Mouse (Mus musculus): ENCODE measurements around the gene Ndfip2. TPM values are rescaled to one million over a fixed set of nuclear protein-coding genes. Genes with fewer than 3 reads are reported as not detected.

The Ndfip2 gene
- polyA plus RNA-seq, 1 experiment from 2014 or later = 77.5 TPM

DNA sequence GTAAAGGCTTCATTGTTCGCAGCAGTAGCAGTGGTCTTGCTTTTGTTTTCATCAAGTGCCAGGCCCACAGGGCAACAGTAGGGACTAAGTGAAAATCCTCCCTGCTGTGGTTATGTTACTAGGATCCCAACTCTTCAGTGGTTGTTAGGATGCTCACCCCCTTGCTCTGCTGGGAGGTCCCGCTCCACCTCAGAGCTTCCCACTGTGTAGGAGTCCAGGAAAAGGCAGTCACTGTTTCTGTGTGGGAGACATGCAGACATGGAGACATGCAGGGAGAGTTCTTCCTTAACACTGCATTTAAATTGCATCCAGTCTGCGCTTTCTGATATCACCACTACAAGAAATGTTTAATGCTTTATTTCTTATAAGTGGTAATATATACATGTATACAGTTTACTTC is 35.4 kb downstream of the Ndfip2 start:
- Histone ChIP-seq H3K4me1 (ENCODE audit: control insufficient read depth, insufficient read depth, low read length) (no peaks in the 10 kb centered on the region), H3K4me3 (ENCODE audit: low read depth, low read length) (no peak overlapping the region), H3K9me3 (ENCODE audit: control insufficient read depth, low read length) (no peaks in the 10 kb centered on the region), H3K27me3 (ENCODE audit: control insufficient read depth, insufficient read depth, low read length) (no peaks in the 10 kb centered on the region), H3K9ac (ENCODE audit: low read length) (no peak overlapping the region), H3K27ac (ENCODE audit: low read depth, low read length) (no peak overlapping the region), H3K36me3 (ENCODE audit: control insufficient read depth, insufficient read depth, low read length) (no peaks in the 10 kb centered on the region; the same call in 1 of the 2 replicates), H3K4me2 (ENCODE audit: low read depth) (no peak overlapping the region)
- ATAC-seq (ENCODE audit: insufficient read depth, low FRiP score, low TSS enrichment) (no peak), DNase-seq (ENCODE audit: low spot score) (no peak)
- 83% methylated on average over 3 of the region's 3 CpGs for WGBS

DNA sequence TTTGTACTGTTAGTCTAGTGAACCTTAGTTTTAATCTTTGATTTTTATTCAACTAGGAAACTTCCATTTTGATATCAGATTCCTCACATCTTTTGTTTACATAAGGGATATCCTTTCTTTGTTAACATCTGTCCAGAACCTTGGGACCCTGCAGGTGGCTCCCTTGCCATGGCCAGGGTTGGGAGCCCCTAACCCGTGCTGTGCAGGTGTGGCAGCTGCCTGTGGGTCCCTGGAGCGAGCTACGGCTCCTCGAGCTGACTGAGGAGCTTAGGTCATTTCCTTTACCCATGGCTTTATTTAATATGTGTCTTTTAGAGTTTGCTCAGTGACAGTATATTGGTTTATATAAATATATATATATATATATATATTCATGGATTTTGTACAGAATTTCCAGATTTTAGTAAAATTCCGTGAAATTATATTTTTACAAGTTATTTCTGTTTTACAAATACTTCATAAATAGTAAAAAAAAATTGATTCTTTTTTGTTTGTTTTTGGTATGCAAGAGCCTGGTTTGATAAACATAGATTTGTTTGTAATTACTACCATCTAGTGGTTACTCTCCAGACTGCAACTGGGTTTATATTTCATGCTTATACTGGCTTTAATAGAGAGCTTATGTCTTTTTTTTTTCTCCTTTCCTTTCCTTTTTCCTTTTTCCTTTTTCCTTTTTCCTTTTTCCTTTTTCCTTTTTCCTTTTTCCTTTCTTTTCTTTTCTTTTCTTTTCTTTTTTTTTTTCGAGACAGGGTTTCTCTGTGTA is 37.6 kb downstream of the Ndfip2 start:
- 64% methylated on average over 6 of the region's 6 CpGs for WGBS

DNA sequence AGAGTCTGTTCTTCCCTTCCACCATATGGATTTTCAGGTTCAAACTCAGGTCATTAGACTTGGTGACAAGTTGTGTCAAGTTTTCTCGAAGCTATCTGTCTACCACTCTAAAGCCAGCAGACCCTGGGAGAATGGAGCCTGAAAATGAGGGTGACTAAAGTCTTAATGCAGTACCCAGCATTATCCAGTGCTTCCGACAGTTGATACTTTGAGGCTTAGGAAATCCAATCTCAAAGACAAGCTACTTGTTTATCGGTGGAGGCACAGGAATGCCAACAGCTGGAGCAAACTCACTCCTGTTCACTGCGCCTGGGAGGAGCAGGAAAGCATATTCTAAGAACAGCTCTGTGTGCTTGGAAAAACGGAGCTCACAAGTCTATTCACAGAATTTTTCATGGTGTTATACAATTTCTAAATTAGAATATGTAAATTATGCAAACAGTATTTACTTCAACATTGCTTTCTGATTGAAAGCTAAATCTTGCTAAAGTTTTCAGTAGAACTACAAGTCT is 41.4 kb downstream of the Ndfip2 start:
- WGBS = 78% methylated on average over 5 of the region's 5 CpGs
- H3K9ac ChIP-seq (ENCODE audit: low read length) = no peak overlapping the region
- no peaks in the 10 kb centered on the region for H3K4me1 ChIP-seq (ENCODE audit: control insufficient read depth, insufficient read depth, low read length)
- H3K36me3 ChIP-seq (ENCODE audit: control insufficient read depth, insufficient read depth, low read length) = no peaks in the 10 kb centered on the region; the same call in 1 of the 2 replicates
- no peak for DNase-seq (ENCODE audit: low spot score)
- no peak overlapping the region for H3K4me2 ChIP-seq (ENCODE audit: low read depth)
- no peaks in the 10 kb centered on the region for H3K9me3 ChIP-seq (ENCODE audit: control insufficient read depth, low read length)
- H3K27me3 ChIP-seq (ENCODE audit: control insufficient read depth, insufficient read depth, low read length) = no peaks in the 10 kb centered on the region
- H3K27ac ChIP-seq (ENCODE audit: low read depth, low read length) = no peak overlapping the region
- no peak for ATAC-seq (ENCODE audit: insufficient read depth, low FRiP score, low TSS enrichment)
- H3K4me3 ChIP-seq (ENCODE audit: low read depth, low read length) = no peak overlapping the region

More for the DNA sequence above, 37.6 kb downstream of the Ndfip2 start:
- no peak overlapping the region for H3K4me3 ChIP-seq (ENCODE audit: low read depth, low read length)
- no peak overlapping the region for H3K4me2 ChIP-seq (ENCODE audit: low read depth)
- ATAC-seq (ENCODE audit: insufficient read depth, low FRiP score, low TSS enrichment) = 0 out of 2 replicates have a peak, but pooled peaks have one; percentile 36
- no peaks in the 10 kb centered on the region; the same call in 1 of the 2 replicates for H3K36me3 ChIP-seq (ENCODE audit: control insufficient read depth, insufficient read depth, low read length)
- H3K4me1 ChIP-seq (ENCODE audit: control insufficient read depth, insufficient read depth, low read length) = no peaks in the 10 kb centered on the region
- no peaks in the 10 kb centered on the region for H3K27me3 ChIP-seq (ENCODE audit: control insufficient read depth, insufficient read depth, low read length)
- DNase-seq (ENCODE audit: low spot score) = no peak
- H3K9ac ChIP-seq (ENCODE audit: low read length) = no peak overlapping the region
- no peaks in the 10 kb centered on the region for H3K9me3 ChIP-seq (ENCODE audit: control insufficient read depth, low read length)
- no peak overlapping the region for H3K27ac ChIP-seq (ENCODE audit: low read depth, low read length)

DNA sequence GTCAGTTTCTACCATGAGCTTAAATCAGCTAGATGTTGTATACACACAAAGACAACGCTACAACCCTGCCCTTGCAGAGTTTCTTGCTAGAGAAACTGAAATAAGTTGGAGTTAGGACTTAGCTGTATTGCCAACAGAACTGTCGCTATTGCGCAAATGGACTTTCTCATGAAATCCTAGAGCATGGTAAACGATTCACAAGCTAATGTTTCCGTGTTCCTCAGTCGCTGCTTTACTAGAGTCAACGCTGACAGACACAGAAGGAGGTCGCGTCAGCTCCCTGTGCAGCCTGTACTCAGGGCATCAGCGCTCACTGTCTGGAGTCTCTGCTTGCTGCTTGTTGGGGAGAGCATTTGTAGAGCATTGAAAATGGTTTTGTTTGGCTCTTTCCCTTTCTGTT is 42.2 kb downstream of the Ndfip2 start:
- Histone ChIP-seq H3K27ac (ENCODE audit: low read depth, low read length) (no peak overlapping the region), H3K4me3 (ENCODE audit: low read depth, low read length) (no peak overlapping the region), H3K36me3 (ENCODE audit: control insufficient read depth, insufficient read depth, low read length) (no peaks in the 10 kb centered on the region), H3K4me1 (ENCODE audit: control insufficient read depth, insufficient read depth, low read length) (no peaks in the 10 kb centered on the region), H3K4me2 (ENCODE audit: low read depth) (no peak overlapping the region), H3K27me3 (ENCODE audit: control insufficient read depth, insufficient read depth, low read length) (no peaks in the 10 kb centered on the region), H3K9ac (ENCODE audit: low read length) (no peak overlapping the region), H3K9me3 (ENCODE audit: control insufficient read depth, low read length) (no peaks in the 10 kb centered on the region)
- no peak for DNase-seq (ENCODE audit: low spot score)
- no peak for ATAC-seq (ENCODE audit: insufficient read depth, low FRiP score, low TSS enrichment)
- WGBS = 75% methylated on average over 10 of the region's 10 CpGs

DNA sequence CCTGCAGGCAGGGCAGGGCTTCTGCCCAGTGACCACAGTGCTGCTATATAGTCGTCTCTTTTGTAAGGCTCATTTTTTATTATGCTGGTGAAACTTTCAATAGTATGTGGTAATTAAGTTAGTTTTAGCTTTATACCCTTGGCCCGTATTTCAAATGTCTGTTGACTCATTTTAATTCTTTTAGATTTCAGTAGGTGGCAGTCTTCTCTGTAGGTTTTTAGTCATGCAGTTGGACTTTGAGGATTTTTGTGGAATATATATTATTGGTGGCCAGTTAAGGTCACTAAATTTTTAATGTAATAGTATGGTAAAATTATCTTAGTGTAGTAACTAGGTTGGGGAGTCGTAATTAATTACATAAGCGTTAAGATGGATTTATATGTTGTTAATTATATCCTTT is 44.3 kb downstream of the Ndfip2 start:
- no peak overlapping the region for H3K27ac ChIP-seq (ENCODE audit: low read depth, low read length)
- H3K9ac ChIP-seq (ENCODE audit: low read length) = no peak overlapping the region

DNA sequence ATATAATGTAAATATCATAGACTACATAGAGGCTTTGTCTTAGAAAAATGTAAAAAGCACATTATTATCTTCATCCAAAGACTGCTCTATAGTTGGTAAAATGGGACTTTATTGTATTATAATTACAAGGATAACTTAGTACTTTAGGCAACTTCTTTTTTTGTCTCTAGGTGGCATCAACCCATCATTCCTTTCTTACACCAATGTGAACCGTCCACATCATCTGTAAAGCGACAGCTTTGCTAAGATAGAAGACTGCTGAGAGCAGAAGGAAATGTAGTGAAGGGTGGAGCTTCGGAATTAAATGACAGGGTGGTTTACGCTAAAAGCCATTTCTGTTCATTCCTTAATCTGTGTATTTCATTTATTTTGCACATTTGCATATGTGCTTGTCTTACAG is 49.3 kb downstream of the Ndfip2 start:
- WGBS = 86% methylated on average over 4 of the region's 4 CpGs
- Histone ChIP-seq H3K4me1 (ENCODE audit: control insufficient read depth, insufficient read depth, low read length) (no peaks in the 10 kb centered on the region), H3K9ac (ENCODE audit: low read length) (no peak overlapping the region), H3K9me3 (ENCODE audit: control insufficient read depth, low read length) (no peaks in the 10 kb centered on the region), H3K36me3 (ENCODE audit: control insufficient read depth, insufficient read depth, low read length) (no peaks in the 10 kb centered on the region), H3K27ac (ENCODE audit: low read depth, low read length) (no peak overlapping the region), H3K27me3 (ENCODE audit: control insufficient read depth, insufficient read depth, low read length) (no peaks in the 10 kb centered on the region), H3K4me2 (ENCODE audit: low read depth) (no peak overlapping the region), H3K4me3 (ENCODE audit: low read depth, low read length) (no peak overlapping the region)
- ATAC-seq (ENCODE audit: insufficient read depth, low FRiP score, low TSS enrichment) (no peak), DNase-seq (ENCODE audit: low spot score) (no peak)

More for the DNA sequence above, 44.3 kb downstream of the Ndfip2 start:
- H3K9me3 ChIP-seq (ENCODE audit: control insufficient read depth, low read length) = no peaks in the 10 kb centered on the region
- no peaks in the 10 kb centered on the region for H3K4me1 ChIP-seq (ENCODE audit: control insufficient read depth, insufficient read depth, low read length)
- 74% methylated on average over 4 of the region's 4 CpGs for WGBS
- no peaks in the 10 kb centered on the region for H3K27me3 ChIP-seq (ENCODE audit: control insufficient read depth, insufficient read depth, low read length)
- no peak for ATAC-seq (ENCODE audit: insufficient read depth, low FRiP score, low TSS enrichment)
- no peak overlapping the region for H3K4me3 ChIP-seq (ENCODE audit: low read depth, low read length)
- H3K36me3 ChIP-seq (ENCODE audit: control insufficient read depth, insufficient read depth, low read length) = no peaks in the 10 kb centered on the region
- no peak for DNase-seq (ENCODE audit: low spot score)
- no peak overlapping the region for H3K4me2 ChIP-seq (ENCODE audit: low read depth)

DNA sequence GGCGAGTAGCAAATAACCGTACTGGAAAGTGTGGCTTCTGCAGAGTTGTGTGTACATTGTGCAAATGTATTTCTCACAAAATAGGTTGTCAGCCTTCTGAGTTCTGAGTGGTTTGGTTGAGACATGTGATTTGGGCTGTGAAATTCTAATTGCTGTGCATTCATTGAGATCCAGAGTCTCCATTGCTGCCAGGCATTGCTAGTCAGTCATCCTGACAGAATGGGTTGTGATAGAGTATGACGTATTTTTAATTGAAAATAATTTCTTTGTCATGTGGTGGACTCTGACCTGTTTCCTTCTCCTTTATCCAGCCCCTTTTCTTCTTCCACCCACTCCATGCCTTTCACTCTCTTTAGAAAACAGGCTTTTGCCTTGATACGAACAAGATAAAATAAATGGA is 54.0 kb downstream of the Ndfip2 start:
- no peak for DNase-seq (ENCODE audit: low spot score)
- H3K36me3 ChIP-seq (ENCODE audit: control insufficient read depth, insufficient read depth, low read length) = no peaks in the 10 kb centered on the region
- no peaks in the 10 kb centered on the region for H3K9me3 ChIP-seq (ENCODE audit: control insufficient read depth, low read length)
- H3K27me3 ChIP-seq (ENCODE audit: control insufficient read depth, insufficient read depth, low read length) = no peaks in the 10 kb centered on the region
- no peak for ATAC-seq (ENCODE audit: insufficient read depth, low FRiP score, low TSS enrichment)
- H3K4me3 ChIP-seq (ENCODE audit: low read depth, low read length) = no peak overlapping the region
- 94% methylated on average over 4 of the region's 4 CpGs for WGBS
- no peaks in the 10 kb centered on the region for H3K4me1 ChIP-seq (ENCODE audit: control insufficient read depth, insufficient read depth, low read length)
- H3K4me2 ChIP-seq (ENCODE audit: low read depth) = no peak overlapping the region
- no peak overlapping the region for H3K9ac ChIP-seq (ENCODE audit: low read length)
- H3K27ac ChIP-seq (ENCODE audit: low read depth, low read length) = no peak overlapping the region

DNA sequence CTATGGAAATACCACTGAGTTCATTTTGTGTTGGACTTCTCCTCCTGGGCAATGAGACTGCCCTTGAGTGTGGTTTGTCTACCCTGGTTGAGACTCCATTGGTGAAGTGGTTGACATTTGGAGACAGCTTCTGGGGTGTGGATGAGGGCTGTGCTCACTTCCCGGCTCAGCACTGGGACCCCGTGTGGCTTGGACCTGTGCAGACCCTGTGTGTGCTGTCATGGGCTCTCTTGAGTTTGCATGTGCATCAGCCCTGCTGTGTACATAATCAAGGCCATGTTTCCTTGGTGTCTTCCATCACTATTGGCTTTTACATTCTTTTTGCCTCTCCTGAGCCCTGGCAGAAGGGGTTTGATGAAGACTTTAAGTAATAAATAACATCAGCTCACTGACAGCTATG is 54.6 kb downstream of the Ndfip2 start:
- DNase-seq (ENCODE audit: low spot score) (no peak), ATAC-seq (ENCODE audit: insufficient read depth, low FRiP score, low TSS enrichment) (peak; percentile 31; the same call in 1 of the 2 replicates)
- WGBS = 66% methylated on average over 2 of the region's 2 CpGs
- H3K4me2 ChIP-seq (ENCODE audit: low read depth) = no peak overlapping the region
- no peak overlapping the region for H3K4me3 ChIP-seq (ENCODE audit: low read depth, low read length)
- H3K27me3 ChIP-seq (ENCODE audit: control insufficient read depth, insufficient read depth, low read length) = no peaks in the 10 kb centered on the region
- no peaks in the 10 kb centered on the region for H3K9me3 ChIP-seq (ENCODE audit: control insufficient read depth, low read length)
- no peaks in the 10 kb centered on the region for H3K36me3 ChIP-seq (ENCODE audit: control insufficient read depth, insufficient read depth, low read length)
- no peak overlapping the region for H3K27ac ChIP-seq (ENCODE audit: low read depth, low read length)
- no peak overlapping the region for H3K9ac ChIP-seq (ENCODE audit: low read length)
- no peaks in the 10 kb centered on the region for H3K4me1 ChIP-seq (ENCODE audit: control insufficient read depth, insufficient read depth, low read length)

DNA sequence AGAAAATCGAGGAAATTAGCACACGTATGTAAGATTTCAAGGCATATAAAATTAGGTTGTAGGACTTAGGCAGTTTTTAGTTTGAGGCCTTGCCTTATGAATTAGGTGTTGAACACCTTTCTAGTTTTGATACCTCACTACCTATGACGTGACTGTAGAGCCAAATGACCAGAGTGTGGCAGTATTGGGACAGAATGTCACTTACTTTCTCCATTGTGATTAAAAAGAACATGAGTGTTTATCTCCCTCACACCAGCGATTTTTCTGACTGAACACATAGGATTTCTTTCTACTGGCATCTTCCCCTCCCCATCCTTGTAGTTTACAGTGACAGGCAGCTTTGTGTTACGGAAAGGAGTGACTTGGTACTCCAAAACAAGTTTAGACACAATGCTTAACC is 55.5 kb downstream of the Ndfip2 start:
- H3K36me3 ChIP-seq (ENCODE audit: control insufficient read depth, insufficient read depth, low read length) = no peaks in the 10 kb centered on the region
- no peaks in the 10 kb centered on the region for H3K27me3 ChIP-seq (ENCODE audit: control insufficient read depth, insufficient read depth, low read length)
- WGBS = 52% methylated on average over 5 of the region's 5 CpGs
- ATAC-seq (ENCODE audit: insufficient read depth, low FRiP score, low TSS enrichment) = no peak
- no peaks in the 10 kb centered on the region for H3K4me1 ChIP-seq (ENCODE audit: control insufficient read depth, insufficient read depth, low read length)
- no peak overlapping the region for H3K9ac ChIP-seq (ENCODE audit: low read length)
- no peaks in the 10 kb centered on the region for H3K9me3 ChIP-seq (ENCODE audit: control insufficient read depth, low read length)
- H3K4me3 ChIP-seq (ENCODE audit: low read depth, low read length) = no peak overlapping the region
- DNase-seq (ENCODE audit: low spot score) = no peak
- no peak overlapping the region for H3K4me2 ChIP-seq (ENCODE audit: low read depth)
- H3K27ac ChIP-seq (ENCODE audit: low read depth, low read length) = no peak overlapping the region
